Mouse (Mus musculus) midbrain, embryonic 11.5 days (tissue): ENCODE measurements around the gene Sdhb. TPM values are rescaled to one million over a fixed set of nuclear protein-coding genes. Genes with fewer than 3 reads are reported as not detected.

Experiments used
- ATAC-seq: fragments of 200-750 bp; cut with Nextera tagmentation; 2 replicates; pipeline ENCODE4 v1.8.0; 2017; ENCODE audit warnings: moderate TSS enrichment, moderate library complexity; ENCODE audit not compliant: low FRiP score
- DNase-seq: peaks from one replicate; pipeline ENCODE4 v3.0.0; 2015; ENCODE audit warnings: low spot score; ENCODE audit errors: missing footprints
- H3K27ac ChIP-seq: fragments of 300-500 bp; sonication (generic); 2 replicates; pipeline ENCODE4 v1.5.1; 2014; ENCODE audit warnings: low read depth, low read length
- H3K27me3 ChIP-seq: fragments of 300-500 bp; sonication (generic); 2 replicates; pipeline ENCODE4 v1.6.1; 2014; ENCODE audit warnings: mild to moderate bottlenecking, low read length, moderate library complexity, mixed read lengths; ENCODE audit not compliant: control insufficient read depth, insufficient read depth
- H3K36me3 ChIP-seq: fragments of 300-500 bp; sonication (generic); 2 replicates; pipeline ENCODE4 v1.6.1; 2014; ENCODE audit warnings: mild to moderate bottlenecking, low read length, moderate library complexity, mixed read lengths; ENCODE audit not compliant: control insufficient read depth, insufficient read depth
- H3K4me1 ChIP-seq: fragments of 300-500 bp; sonication (generic); 2 replicates; pipeline ENCODE4 v1.6.1; 2014; ENCODE audit warnings: low read length; ENCODE audit not compliant: control insufficient read depth, insufficient read depth
- H3K4me2 ChIP-seq: fragments of 300-500 bp; sonication (generic); 2 replicates; pipeline ENCODE4 v1.6.1; 2014; ENCODE audit warnings: mild to moderate bottlenecking, moderate library complexity
- H3K4me3 ChIP-seq: fragments of 300-500 bp; sonication (generic); 2 replicates; pipeline ENCODE4 v1.5.1; 2014; ENCODE audit warnings: low read depth, low read length
- H3K9ac ChIP-seq: fragments of 300-500 bp; sonication (generic); 2 replicates; pipeline ENCODE4 v1.6.1; 2014; ENCODE audit warnings: low read length
- H3K9me3 ChIP-seq: fragments of 300-500 bp; sonication (generic); 2 replicates; pipeline ENCODE4 v1.6.1; 2016; ENCODE audit warnings: low read length; ENCODE audit not compliant: control insufficient read depth
- WGBS: fragments of 180-500 bp; shearing (Covaris S2); extraction: QIAGEN DNeasy Blood & Tissue Kit; methylation state at CpG from one replicate; pipeline ENCODE4 v1.1.7; 2014; 5-methylcytosine and 5-hydroxymethylcytosine counted together
- polyA plus RNA-seq: library from polyadenylated mRNA; unstranded; fragments of >200 nt; fragmentation: Nextera tagmentation; extraction: Ambion mirVana; gene quantifications from 2 replicates; pipeline ENCODE4 v1.2.1, GENCODE M21; 2014

Sdhb gene
- polyA plus RNA-seq, 1 experiment from 2014 or later, result 422 TPM

DNA sequence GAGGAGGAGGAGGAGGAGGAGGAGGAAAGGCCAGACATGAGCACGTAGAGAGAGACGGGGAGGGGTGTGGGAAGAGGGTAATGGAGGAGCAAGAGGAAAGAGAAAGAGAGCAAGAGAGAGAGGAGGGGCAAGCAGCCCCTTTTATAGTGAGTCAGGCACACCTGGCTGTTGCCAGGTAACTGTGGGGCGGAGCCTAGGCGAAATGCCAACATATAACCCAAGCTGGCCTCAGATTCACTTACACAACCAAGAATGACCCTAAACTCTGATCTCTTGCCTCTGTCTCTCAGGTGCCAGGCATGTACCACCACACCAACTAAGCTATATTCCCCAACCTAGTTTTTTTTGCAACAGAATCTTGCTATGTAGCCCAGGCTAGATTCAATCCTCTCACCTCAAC is 21.8 kb downstream of the Sdhb start:
- Histone ChIP-seq H3K4me1 (peaks cover 5% of the 10 kb centered on the region; the same call in 1 of the 2 replicates), H3K27me3 (no peaks in the 10 kb centered on the region), H3K9me3 (no peaks in the 10 kb centered on the region), H3K36me3 (peaks cover 4% of the 10 kb centered on the region), H3K9ac (no peak overlapping the region), H3K4me3 (no peak overlapping the region), H3K4me2 (no peak overlapping the region), H3K27ac (no peak overlapping the region)
- ATAC-seq, result no peak
- 64% methylated on average over 4 of the region's 4 CpGs for WGBS
- no peak for DNase-seq

DNA sequence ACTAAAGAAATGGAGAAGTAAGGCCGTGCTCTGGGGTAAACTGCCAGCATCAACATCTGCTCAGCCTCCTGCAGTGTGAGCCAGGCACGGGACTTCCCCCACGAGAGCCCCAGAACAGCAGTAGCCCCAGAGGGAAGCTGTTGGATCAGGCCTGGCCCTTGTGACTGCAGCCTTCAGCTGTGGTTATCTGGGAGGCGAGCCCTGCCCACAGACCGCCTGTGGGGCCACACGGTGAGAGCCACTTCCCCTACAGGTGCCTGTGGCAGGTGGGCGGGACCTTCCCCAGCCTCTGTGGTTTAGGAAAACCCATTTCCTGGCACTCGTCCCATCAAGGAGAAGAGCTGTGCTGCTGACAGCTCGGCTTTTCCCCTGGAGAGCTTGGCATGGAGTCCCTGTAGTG is 22.4 kb downstream of the Sdhb start:
- 17% methylated on average over 9 of the region's 9 CpGs for WGBS
- H3K27me3 ChIP-seq, result no peaks in the 10 kb centered on the region
- H3K9ac ChIP-seq, result peak overlapping the region; percentile 20; the same call in 1 of the 2 replicates
- ATAC-seq (no peak), DNase-seq (no peak)
- peaks cover 4% of the 10 kb centered on the region for H3K36me3 ChIP-seq
- no peaks in the 10 kb centered on the region for H3K9me3 ChIP-seq
- H3K4me3 ChIP-seq, result no peak overlapping the region
- no peak overlapping the region for H3K27ac ChIP-seq
- no peak overlapping the region for H3K4me2 ChIP-seq
- peaks cover 5% of the 10 kb centered on the region for H3K4me1 ChIP-seq

DNA sequence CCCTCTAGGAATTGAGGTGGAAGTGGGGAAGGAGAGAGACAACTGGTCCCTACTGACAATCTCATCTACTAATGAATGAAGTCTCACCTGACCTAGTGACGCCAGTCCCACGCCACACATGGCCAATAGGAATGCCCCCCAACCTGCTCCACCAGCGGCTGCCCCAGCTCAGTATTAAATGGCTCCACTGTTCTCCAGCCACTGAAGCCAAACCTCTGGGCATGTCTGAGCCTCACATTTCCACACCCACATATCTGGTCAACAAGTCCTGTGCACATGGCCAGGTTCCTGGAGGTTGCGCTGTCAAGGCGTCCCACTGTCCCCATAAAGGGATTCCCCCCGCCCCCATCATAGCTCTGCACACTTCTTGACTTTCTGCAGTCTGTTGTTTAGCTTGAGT is 23.5 kb downstream of the Sdhb start:
- no peak overlapping the region for H3K4me2 ChIP-seq
- H3K36me3 ChIP-seq, result no peaks in the 10 kb centered on the region; the same call in 1 of the 2 replicates
- no peak overlapping the region for H3K9ac ChIP-seq
- H3K9me3 ChIP-seq, result no peaks in the 10 kb centered on the region
- no peak overlapping the region for H3K4me3 ChIP-seq
- WGBS, result 88% methylated on average over 6 of the region's 6 CpGs
- peaks cover 5% of the 10 kb centered on the region for H3K4me1 ChIP-seq
- no peak overlapping the region for H3K27ac ChIP-seq
- no peak for ATAC-seq
- H3K27me3 ChIP-seq, result no peaks in the 10 kb centered on the region
- no peak for DNase-seq

DNA sequence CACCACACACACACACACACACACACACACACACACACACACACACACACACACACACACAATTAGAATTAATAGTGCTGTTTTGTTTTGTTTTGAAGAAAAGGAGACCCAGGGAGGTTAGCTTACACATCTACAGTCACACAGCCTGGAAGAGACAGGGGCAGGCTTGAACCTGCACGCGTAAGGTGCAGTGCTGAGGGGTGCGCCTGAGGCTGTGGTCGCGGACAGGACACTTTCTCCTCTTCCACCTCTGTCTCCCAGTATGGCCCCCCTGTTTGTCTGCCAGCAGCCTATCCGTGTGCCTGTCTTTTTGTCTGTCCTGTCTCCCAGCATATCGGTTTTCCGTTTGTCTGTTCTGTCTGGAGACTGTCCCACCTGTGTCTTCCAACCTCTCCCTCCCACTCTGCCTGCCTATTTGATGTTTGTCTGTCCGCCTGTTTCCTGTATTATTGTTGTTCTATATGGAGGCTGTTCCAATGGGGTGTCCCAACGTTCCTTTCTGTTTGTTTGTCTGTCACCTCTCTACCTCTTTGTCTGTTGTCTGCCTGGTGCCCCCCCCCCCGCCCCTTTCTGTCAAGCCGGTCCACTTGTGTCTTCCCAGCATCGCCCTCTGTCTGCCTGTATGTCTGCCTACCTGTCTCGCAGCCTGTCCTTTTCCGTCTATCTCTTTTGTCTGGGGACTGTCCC is 25.2 kb downstream of the Sdhb start:
- Histone ChIP-seq H3K27ac (no peak overlapping the region), H3K4me1 (peaks cover 5% of the 10 kb centered on the region), H3K9ac (peak overlapping the region; percentile 92), H3K36me3 (no peaks in the 10 kb centered on the region), H3K9me3 (no peaks in the 10 kb centered on the region), H3K4me2 (peak overlapping the region; percentile 84), H3K4me3 (peak overlapping the region; percentile 87), H3K27me3 (no peaks in the 10 kb centered on the region)
- DNase-seq, result peak; percentile 87
- 25% methylated on average over 15 of the region's 15 CpGs for WGBS
- ATAC-seq, result peak; percentile 18; the same call in 1 of the 2 replicates

DNA sequence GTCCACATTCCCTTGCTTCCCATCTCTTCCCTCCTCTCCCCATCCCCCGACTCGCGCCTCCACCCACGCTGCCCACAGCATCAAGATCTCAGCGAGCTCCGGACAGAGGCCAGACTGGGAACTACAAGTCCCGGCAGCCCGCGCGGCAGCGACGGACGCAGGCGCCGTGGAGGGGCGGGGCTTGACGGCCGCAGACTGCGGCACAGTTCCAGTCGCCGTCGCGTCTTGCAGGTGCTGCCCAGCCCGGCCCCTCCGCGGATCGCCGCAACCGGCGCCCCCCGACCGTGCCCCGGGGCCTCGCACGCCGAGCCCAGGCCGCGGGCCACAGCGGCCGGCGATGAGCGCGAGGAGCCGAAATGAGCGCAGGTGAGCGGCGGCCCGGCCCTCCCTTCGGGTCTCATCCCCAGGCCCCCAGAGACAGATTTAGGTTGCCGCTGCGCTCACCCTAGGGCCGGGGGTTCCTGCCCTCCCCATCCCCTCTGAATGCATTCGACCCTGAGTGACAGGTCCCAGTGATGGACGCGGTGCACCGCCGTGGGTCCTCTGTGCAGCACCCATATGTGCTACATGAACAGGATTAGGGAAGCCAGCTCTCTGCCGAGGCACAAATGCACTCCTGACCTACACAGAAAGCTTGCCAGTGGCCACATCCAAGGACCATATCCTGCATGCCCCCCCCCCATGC is 25.9 kb downstream of the Sdhb start, which contains the start of gene Atp13a2:
Gene Atp13a2 (plus strand): TSS at position 163 of the 685 bp plus-strand sequence.
- DNase-seq (peak; percentile 99), ATAC-seq (peak; percentile 93)
- Histone ChIP-seq H3K9ac (peak within 1 kb of the TSS; percentile 92), H3K27me3 (no peaks in the 10 kb centered on the region), H3K27ac (no peak within 1 kb of the TSS), H3K4me2 (peak within 1 kb of the TSS; percentile 84), H3K4me3 (peak within 1 kb of the TSS; percentile 87), H3K9me3 (no peaks in the 10 kb centered on the region), H3K4me1 (peaks cover 5% of the 10 kb centered on the region), H3K36me3 (no peaks in the 10 kb centered on the region)
- WGBS, result under 1% methylated on average over 48 of the region's 58 CpGs

DNA sequence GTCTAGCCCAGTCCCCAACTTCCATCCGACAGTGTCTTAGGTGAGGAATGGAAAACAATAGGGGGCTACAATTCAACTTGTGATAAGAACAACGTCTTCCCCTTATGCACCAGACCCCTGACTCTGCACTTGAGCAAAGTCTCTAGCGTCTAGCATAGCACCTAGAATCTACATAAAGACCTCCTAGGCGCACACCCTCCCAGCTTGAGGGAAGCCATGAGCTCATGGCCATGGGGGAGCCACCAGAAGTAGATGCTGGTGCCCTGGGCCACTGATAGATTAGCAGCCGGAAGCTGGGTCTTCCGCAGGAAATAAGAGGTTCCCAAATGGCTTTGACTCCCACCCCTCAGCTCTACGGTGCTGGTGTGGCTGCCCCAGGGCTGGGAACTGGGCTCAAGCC is 26.5 kb downstream of the Sdhb start:
- Histone ChIP-seq H3K9ac (peak overlapping the region; percentile 92), H3K27me3 (no peaks in the 10 kb centered on the region), H3K27ac (no peak overlapping the region), H3K4me3 (peak overlapping the region; percentile 87), H3K4me1 (peaks cover 5% of the 10 kb centered on the region), H3K4me2 (peak overlapping the region; percentile 84), H3K36me3 (no peaks in the 10 kb centered on the region), H3K9me3 (no peaks in the 10 kb centered on the region)
- DNase-seq, result no peak
- 42% methylated on average over 7 of the region's 7 CpGs for WGBS
- no peak for ATAC-seq

DNA sequence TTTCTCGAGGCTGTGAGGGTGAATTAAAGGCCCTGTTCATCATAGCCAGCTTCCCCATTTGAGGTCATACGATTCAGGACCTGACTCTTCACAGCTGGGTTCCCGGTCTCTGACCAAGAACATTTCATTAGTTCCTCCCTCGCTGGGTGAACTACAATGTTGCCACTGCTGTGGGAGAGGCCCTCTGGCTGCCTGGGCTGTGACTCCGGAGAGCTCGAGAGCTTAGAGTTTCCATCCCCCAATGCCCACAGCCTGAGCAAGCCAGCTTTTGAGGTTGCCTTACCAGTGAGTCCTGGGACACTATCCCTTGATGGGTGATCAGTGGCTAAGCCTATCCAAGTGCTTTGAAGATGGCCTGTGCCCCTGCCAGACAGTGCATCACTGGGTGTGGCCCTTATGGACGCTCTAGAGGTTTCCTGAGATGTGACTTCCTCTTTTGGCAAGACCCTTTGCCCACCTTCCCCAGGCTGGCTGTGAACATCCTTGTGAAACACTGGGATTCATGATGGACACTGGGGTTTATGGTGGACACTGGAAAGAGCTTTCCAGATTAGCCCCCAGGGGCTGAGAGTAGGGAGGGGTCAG is 27.8 kb downstream of the Sdhb start:
- no peak for ATAC-seq

DNA sequence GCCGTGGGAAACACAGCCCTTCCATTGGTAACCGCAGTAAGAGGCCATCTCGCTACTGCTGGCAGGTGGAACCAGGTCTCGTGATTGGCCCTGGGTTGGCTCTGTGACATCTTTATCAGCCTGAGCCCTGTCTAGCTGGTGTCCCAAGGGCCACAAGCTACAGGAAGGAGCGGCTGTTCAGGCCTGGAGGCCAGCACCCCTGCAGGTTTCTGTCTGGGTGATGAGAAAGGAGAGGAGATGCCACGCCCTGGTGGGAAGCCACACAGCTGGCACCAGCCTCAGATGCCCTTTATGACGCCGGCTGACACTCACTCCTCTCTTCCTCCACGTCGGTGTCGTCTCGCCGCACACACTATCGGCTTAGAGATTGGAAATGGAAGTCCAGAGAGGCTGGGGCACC is 28.4 kb downstream of the Sdhb start:
- Histone ChIP-seq H3K27me3 (no peaks in the 10 kb centered on the region), H3K9ac (no peak overlapping the region), H3K4me1 (peaks cover 5% of the 10 kb centered on the region), H3K4me3 (no peak overlapping the region), H3K36me3 (0 out of 2 replicates have a peak, but pooled peaks cover 4% of the 10 kb centered on the region), H3K9me3 (no peaks in the 10 kb centered on the region), H3K27ac (no peak overlapping the region), H3K4me2 (no peak overlapping the region)
- DNase-seq (no peak), ATAC-seq (no peak)
- WGBS, result 94% methylated on average over 14 of the region's 14 CpGs

More for the DNA sequence above, 27.8 kb downstream of the Sdhb start:
- Histone ChIP-seq H3K27me3 (no peaks in the 10 kb centered on the region), H3K4me2 (no peak overlapping the region), H3K9ac (no peak overlapping the region), H3K4me1 (peaks cover 5% of the 10 kb centered on the region), H3K9me3 (no peaks in the 10 kb centered on the region), H3K36me3 (0 out of 2 replicates have a peak, but pooled peaks cover 2% of the 10 kb centered on the region), H3K27ac (no peak overlapping the region), H3K4me3 (no peak overlapping the region)
- 71% methylated on average over 7 of the region's 7 CpGs for WGBS
- no peak for DNase-seq

DNA sequence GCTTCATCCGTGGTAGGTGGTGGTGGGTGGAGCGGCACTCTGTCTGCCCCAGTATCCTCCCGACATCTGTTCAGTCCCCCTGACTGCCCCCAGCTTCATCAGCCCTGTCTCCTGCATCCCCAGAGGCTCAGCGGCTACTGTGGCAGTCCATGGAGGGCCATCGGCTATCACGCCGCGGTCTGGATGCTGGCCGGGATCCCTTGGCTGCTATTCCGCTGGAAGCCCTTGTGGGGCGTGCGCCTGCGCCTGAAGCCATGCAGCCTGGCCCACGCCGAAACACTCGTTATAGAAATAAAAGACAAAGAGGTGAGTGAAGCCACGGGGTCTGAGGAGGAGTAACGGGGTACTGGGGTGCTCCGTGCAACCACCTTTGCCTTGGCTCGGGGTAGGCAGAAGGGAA is 31.2 kb downstream of the Sdhb start:
- H3K27ac ChIP-seq, result no peak overlapping the region
- no peak for ATAC-seq
- H3K36me3 ChIP-seq, result peaks cover 19% of the 10 kb centered on the region; the same call in 1 of the 2 replicates

More for the DNA sequence above, 31.2 kb downstream of the Sdhb start:
- Histone ChIP-seq H3K27me3 (no peaks in the 10 kb centered on the region), H3K4me1 (peaks cover 5% of the 10 kb centered on the region), H3K9me3 (no peaks in the 10 kb centered on the region), H3K9ac (no peak overlapping the region), H3K4me3 (no peak overlapping the region), H3K4me2 (no peak overlapping the region)
- DNase-seq, result no peak
- WGBS, result 88% methylated on average over 20 of the region's 20 CpGs
